Mouse (Mus musculus) megakaryocyte, embryonic 14.5 days (primary cell): ENCODE measurements around the gene Otogl.

Experiments used
- FLI1 ChIP-seq: IDR thresholded peaks from 2 replicates; pipeline ENCODE4 v1.6.1; 2012; ENCODE audit warnings: low read length, inconsistent platforms, mixed read lengths
- GATA1 ChIP-seq: IDR thresholded peaks from 3 replicates; pipeline ENCODE4 v1.6.1; 2012; ENCODE audit warnings: mixed read lengths, low read length, inconsistent platforms, borderline replicate concordance

GRCm38 (mm10) chr10:107759624-107760023 is 152.3 kb downstream of the Otogl start:
- no peak for TF ChIP-seq GATA1
- no peak for TF ChIP-seq FLI1
